Mouse (Mus musculus) spleen, postnatal 4 days (tissue): ENCODE measurements at regions not wholly inside any gene's neighbourhood (a gene's known extent, or its start where the extent isn't known, plus 50 kb on each side); places are given as distances from the start of the nearest gene placed in this dataset.
A peak's percentile ranks its signal among the peaks of the same experiment; 100 is the strongest.
"Not testable (repeated sequence)": the region's sequence is repeated elsewhere in the genome, so short reads cannot be mapped to it uniquely, and the experiment has no call there.

Experiments
- DNase-seq, 2 experiments: peaks; one replicate each; pipeline ENCODE4 v3.0.0; 2022; ENCODE audit warnings: low spot score in 2 of 2

DNA sequence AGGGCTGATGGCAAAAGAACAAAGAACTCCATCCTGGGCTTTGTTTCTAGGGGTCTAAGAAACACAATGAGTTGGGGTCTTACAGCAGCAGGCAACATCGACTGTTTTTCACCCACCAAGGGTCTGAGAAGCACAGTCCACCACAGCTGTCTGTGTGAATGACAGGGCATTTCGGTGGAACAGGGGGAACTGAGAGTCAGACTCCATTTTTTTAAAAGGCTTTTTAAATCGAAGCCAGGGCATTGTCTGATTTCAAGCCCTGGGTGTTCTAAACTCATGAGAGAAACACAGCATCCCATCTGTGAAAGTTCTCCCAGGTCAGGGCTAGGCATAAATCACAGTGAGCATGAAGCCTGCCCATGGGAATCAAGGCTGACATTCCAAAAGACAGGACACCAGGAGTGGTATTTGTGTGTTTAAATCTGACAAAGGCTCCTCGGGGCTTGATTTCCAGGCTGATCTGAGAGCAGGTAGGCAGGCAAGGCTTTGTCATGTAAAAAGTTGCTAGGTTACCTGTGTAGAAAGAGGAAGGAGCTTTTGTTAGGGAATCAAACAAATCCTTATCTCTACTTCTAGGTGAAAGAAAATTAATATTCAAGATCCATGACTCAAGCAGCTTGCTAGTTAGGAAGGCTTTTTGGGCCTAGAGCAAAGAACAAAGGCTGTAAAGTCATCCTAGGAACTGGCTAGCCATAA lies 184.8 kb upstream of the Gm10324 start:
- not testable (repeated sequence) for DNase-seq

DNA sequence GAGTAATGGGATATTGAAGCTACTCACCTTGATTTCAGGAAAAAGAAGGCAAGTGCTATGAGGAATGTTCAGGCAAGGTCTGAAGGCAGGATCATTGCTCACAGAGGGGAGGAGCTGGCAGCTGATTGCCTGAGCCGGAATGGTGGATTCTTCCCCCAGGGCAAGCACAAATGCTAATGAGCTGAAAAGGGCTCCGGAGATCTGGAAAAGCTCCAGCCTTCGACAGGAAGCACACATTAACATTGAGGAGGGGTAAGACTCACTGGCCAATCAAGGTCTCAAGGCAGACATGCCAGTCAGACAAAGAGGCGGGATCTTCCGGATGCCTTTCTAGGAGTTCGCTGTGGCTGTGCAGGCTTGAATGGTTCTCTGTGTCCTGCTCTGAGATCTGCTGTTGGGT lies 169.1 kb upstream of the Gm10324 start:
- not testable (repeated sequence) for DNase-seq

- not testable (repeated sequence) for DNase-seq
Measured at GRCm38 (mm10) chr13:65990916-65991433, 128.4 kb upstream of the Gm10324 start.

- peak in 1 of 2 experiments; percentile 45 for DNase-seq
Measured at GRCm38 (mm10) chr13:66007505-66007904, 111.8 kb upstream of the Gm10324 start.

DNA sequence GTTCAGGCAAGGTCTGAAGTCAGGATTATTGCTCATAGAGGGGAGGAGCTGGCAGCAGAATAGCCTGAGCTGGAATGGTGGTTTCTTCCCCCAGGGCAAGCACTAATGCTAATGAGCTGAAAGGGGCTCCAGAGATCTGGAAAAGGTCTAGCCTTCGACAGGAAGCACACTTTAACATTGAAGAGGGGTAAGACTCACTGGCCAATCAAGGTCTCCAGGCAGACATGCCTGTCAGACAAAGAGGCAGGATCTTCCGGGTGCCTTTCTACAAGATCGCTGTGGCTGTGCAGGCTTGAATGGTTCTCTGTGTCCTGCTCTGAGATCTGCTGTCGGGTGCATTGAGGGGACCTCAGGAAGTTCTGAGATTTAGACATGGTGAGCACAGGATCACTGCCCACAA lies 87.4 kb upstream of the Gm10324 start:
- DNase-seq = not testable (repeated sequence)

- DNase-seq = peak in 1 of 2 experiments; percentile 52
Measured at GRCm38 (mm10) chr13:66062676-66063075, 56.7 kb upstream of the Gm10324 start.

DNA sequence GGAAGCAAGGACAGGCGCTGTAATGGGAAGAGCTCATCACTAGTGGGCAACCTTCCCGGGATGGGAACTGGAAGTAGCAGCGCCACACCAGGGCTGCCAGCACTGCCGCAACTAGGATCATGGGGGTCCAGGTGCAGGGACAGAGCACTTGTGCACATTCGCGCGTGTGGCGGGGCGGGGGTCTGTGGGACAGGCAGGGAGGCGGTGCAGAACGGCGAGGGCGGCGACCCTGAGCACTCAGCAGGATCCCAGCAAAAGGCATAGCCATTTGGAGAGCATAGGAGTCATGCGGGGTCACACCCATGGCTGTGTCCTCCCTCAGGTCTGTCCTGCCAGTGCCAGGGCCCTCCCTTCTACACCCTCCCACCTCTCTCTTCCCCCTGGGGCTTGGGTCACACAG lies 56.0 kb upstream of the Gm10324 start:
- DNase-seq = peak in 1 of 2 experiments; percentile 56
